Mouse (Mus musculus): ENCODE data around the gene Fbxw4. TPM values are rescaled to one million over a fixed set of nuclear protein-coding genes. Genes with fewer than 3 reads are reported as not detected.

Fbxw4 gene
- polyA plus RNA-seq, 1 experiment from 2014 or later: 4.3 TPM

DNA sequence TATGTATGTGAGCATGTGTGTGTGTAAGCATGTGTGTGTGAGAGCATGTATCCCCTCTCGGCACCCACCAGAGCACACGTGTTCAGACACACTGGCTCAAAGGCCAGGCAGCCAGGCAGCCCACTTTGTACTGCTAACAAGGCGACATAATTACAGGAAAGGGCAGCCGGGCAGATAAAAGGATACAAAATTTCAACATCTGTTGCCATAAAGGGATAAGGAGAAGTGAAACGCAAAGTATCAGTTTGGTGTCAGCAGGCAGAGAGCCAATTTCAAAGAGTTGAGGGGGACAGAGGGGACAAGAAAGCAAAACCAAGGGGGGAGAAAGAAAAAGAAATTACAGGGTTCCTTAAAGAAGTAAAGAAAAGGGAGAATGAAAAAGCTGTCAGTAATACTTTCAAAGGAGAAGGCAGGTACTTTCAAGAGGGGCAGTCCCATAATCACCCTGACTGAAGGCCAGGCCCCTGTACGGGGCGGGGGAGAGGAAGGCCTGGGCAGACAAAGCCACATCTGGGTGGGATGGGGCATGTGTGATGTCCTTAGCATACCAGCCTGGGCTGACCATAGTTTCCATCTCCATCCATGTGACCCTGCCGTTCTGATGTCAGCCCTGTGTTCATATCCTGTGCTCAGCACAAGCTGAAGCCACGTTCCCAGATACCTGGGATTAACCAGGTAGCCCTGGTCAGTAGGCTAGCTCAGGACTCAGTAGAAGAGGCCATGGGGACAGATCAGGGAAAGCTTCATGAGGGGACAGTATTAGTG lies 75.1 kb downstream of the Fbxw4 start:
- Histone ChIP-seq H3K9me3 (replicated peaks) (no peaks in the 10 kb centered on the region), H3K9ac (no peak overlapping the region), H3K27me3 (replicated peaks) (no peaks in the 10 kb centered on the region), H3K4me1 (peaks cover 12% of the 10 kb centered on the region), H3K4me3 (no peak overlapping the region), H3K27ac (no peak overlapping the region), H3K36me3 (peaks cover 11% of the 10 kb centered on the region; the same call in 1 of the 2 replicates), H3K4me2 (no peak overlapping the region)
- WGBS (ENCODE audit: insufficient replicate concordance): 67% methylated on average over 9 of the region's 9 CpGs
- ATAC-seq: no peak

DNA sequence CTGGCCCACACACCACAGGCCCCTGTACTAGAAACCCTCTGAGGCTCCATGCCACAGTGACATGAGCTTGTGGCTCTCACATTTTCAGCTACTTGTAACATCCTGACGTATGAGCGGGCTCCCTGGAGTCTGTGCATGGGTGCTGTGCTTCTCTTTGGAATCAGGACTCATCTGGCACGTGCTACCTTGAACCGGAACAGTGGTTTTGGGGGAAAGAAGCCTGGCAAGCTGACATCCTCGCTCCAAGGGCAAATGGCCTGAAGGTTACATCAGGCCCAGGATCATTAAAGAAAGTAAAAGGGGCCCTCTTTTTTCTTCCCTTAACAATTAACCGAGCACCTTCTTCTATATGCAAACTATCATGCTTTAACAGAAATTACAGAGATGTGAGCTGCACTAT lies 77.0 kb downstream of the Fbxw4 start:
- no peak overlapping the region for H3K4me3 ChIP-seq
- H3K27me3 ChIP-seq (replicated peaks): no peaks in the 10 kb centered on the region
- 90% methylated on average over 6 of the region's 6 CpGs for WGBS (ENCODE audit: insufficient replicate concordance)
- H3K27ac ChIP-seq: no peak overlapping the region
- no peak overlapping the region for H3K9ac ChIP-seq
- H3K9me3 ChIP-seq (replicated peaks): no peaks in the 10 kb centered on the region
- H3K4me2 ChIP-seq: no peak overlapping the region
- ATAC-seq: no peak
- peaks cover 28% of the 10 kb centered on the region for H3K36me3 ChIP-seq
- peaks cover 12% of the 10 kb centered on the region for H3K4me1 ChIP-seq

DNA sequence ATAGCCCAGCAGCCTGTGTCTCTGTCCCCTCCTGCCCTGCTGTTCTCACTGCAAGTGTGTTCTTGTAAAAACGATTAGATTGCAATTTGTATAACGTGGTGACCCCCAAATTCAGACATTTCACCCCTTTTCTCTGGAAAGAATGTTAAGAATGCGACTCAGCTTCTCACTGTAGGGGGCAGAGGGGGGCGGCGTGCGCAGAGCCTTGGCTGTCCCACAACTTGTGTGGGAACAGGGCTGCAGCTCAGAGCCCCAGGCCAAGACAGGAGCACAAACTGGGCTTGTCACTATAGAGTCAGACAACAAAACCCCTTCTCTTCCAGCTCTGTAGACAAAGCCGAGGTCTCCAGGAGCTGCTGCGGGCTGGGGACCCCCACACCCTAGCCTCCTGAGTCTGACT lies 78.0 kb downstream of the Fbxw4 start:
- 54% methylated on average over 8 of the region's 8 CpGs for WGBS (ENCODE audit: insufficient replicate concordance)
- Histone ChIP-seq H3K27me3 (replicated peaks) (no peaks in the 10 kb centered on the region), H3K4me2 (no peak overlapping the region), H3K4me3 (no peak overlapping the region), H3K9ac (no peak overlapping the region), H3K27ac (no peak overlapping the region), H3K36me3 (peaks cover 38% of the 10 kb centered on the region), H3K9me3 (replicated peaks) (no peaks in the 10 kb centered on the region), H3K4me1 (peaks cover 19% of the 10 kb centered on the region)
- ATAC-seq: no peak

DNA sequence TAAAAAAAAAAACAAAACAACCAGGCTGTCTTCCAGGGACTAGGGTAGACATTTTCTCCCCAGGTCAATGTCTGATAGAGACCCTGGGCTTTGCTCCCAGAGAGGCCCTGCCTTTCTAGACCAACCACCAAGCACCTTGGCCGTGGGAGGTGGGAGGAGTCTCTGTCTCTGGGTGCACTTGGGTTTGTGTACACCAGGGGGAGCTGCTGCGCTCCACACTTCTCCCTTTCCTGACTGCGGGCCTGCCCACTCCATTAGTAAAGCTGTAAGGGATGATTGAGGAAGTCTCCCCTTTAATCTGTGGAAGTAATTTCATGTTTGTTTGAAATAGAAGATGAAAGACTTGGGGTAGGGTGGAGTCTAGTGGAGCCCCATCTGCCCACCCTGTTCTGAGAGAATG lies 78.9 kb downstream of the Fbxw4 start:
- Histone ChIP-seq H3K4me2 (no peak overlapping the region), H3K4me3 (no peak overlapping the region), H3K9me3 (replicated peaks) (no peaks in the 10 kb centered on the region), H3K27me3 (replicated peaks) (no peaks in the 10 kb centered on the region), H3K27ac (no peak overlapping the region), H3K9ac (no peak overlapping the region), H3K4me1 (peaks cover 28% of the 10 kb centered on the region), H3K36me3 (peaks cover 44% of the 10 kb centered on the region)
- WGBS (ENCODE audit: insufficient replicate concordance): 25% methylated on average over 3 of the region's 3 CpGs
- ATAC-seq: peak; percentile 56

DNA sequence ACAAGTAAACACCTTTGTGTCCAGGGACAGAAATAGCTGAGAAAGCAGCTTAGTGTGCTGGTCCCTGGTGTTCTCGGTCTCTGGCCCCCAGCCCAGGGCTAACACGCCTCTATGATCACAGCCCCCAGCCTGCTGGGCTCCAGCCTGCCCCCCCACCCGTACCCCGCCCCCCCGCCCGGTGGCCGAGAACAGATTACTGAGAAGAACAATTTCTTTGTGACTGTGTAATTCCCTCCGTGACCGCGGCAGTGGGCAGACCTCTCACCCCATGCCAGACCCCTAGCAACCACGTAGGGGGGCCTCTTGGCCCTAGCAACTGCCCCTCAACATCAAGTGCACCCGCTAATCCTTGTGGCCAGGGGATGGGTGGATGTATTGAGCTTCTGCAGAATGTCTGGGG lies 79.9 kb downstream of the Fbxw4 start:
- H3K36me3 ChIP-seq: peaks cover 46% of the 10 kb centered on the region
- H3K27me3 ChIP-seq (replicated peaks): no peaks in the 10 kb centered on the region
- WGBS (ENCODE audit: insufficient replicate concordance): 77% methylated on average over 12 of the region's 12 CpGs
- ATAC-seq: no peak
- H3K9ac ChIP-seq: no peak overlapping the region
- H3K4me3 ChIP-seq: no peak overlapping the region
- peaks cover 38% of the 10 kb centered on the region for H3K4me1 ChIP-seq
- no peaks in the 10 kb centered on the region for H3K9me3 ChIP-seq (replicated peaks)
- no peak overlapping the region for H3K27ac ChIP-seq
- no peak overlapping the region for H3K4me2 ChIP-seq

DNA sequence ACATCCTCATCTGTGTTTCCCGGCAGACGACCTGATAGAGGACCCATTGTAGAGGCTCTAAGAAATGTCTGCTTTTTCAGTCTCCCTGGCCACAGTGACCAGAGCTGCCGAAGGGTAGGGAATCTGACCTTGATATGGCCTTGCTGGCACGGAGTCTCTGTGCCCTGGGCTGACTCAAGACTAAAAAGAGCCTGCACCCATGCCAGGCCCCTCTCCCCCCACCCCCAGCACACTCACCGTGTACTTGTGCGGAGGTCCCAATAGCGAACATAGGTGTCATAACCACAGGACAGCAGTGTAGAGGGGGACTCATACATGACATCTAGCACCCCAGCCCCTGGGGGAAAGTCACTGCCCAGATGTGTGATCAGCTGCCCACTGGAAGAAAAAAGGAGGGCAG lies 80.7 kb downstream of the Fbxw4 start:
- peaks cover 46% of the 10 kb centered on the region for H3K36me3 ChIP-seq
- no peak for ATAC-seq
- H3K9ac ChIP-seq: no peak overlapping the region
- H3K4me1 ChIP-seq: peaks cover 46% of the 10 kb centered on the region
- no peaks in the 10 kb centered on the region for H3K27me3 ChIP-seq (replicated peaks)
- WGBS (ENCODE audit: insufficient replicate concordance): 84% methylated on average over 7 of the region's 7 CpGs
- H3K4me3 ChIP-seq: no peak overlapping the region
- no peaks in the 10 kb centered on the region for H3K9me3 ChIP-seq (replicated peaks)
- no peak overlapping the region for H3K27ac ChIP-seq
- H3K4me2 ChIP-seq: no peak overlapping the region

DNA sequence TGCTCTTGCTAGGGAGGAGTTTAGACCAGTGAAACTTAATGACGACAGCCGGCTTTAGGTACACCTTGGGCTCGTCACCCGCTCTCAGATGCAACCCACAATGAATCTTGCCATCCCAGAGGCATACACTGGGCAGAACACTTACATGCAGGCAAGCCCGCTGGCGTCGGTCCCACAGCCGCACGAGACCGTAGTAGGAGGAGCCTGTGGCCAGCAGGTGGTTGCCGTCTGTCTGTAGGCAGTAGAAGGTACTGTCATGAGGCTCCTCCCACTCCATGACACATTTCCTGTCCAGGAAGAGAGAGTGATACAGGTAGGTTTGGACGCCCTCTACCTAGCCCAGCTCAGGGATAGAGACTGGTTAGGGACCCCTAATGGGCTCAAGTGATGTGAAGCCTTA lies 81.1 kb downstream of the Fbxw4 start:
- whole genome bisulfite sequencing (ENCODE audit: insufficient replicate concordance): 85% methylated on average over 12 of the region's 12 CpGs
- Histone ChIP-seq H3K4me2 (no peak overlapping the region), H3K9ac (no peak overlapping the region)

DNA sequence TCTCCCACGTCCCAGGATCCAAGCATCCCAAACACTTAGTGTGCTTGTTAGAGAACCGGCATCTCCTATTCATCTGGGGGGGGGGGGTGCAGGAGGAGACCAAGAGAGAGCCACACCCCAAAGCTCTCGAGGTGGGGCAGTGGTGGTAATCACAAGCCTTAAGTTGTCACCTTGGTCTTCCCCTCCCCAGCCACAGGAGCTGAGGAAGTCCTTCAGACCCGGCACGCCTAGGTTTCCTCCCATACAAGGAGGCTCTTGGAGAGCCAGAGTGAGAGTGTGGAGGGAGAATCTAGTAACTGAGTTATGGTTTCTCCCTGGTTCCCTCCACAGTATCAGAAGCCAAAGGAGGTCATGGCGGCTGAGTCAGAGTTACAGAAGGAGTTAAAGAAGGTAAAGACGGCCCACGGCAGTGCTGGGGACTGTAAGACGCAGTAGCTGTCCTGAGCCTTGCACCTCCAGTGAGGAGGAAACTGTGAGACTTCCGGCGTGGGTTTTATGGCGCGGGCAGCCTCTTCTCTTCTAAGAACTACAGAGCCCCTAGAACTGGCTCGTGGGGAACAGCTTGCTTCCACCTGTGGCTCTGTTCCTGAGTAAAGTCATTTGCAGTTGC lies 82.9 kb downstream of the Fbxw4 start:
- peaks cover 46% of the 10 kb centered on the region for H3K36me3 ChIP-seq
- H3K9ac ChIP-seq: no peak overlapping the region
- ATAC-seq: no peak
- H3K27me3 ChIP-seq (replicated peaks): no peaks in the 10 kb centered on the region
- no peak overlapping the region; the same call in 1 of the 2 replicates for H3K27ac ChIP-seq
- no peaks in the 10 kb centered on the region for H3K9me3 ChIP-seq (replicated peaks)
- H3K4me2 ChIP-seq: no peak overlapping the region
- H3K4me1 ChIP-seq: peaks cover 60% of the 10 kb centered on the region
- 51% methylated on average over 14 of the region's 14 CpGs for WGBS (ENCODE audit: insufficient replicate concordance)
- H3K4me3 ChIP-seq: no peak overlapping the region

More for the DNA sequence above, 81.1 kb downstream of the Fbxw4 start:
- H3K4me3 ChIP-seq: no peak overlapping the region
- no peak overlapping the region for H3K27ac ChIP-seq
- H3K9me3 ChIP-seq (replicated peaks): no peaks in the 10 kb centered on the region
- no peaks in the 10 kb centered on the region for H3K27me3 ChIP-seq (replicated peaks)
- ATAC-seq: no peak
- H3K36me3 ChIP-seq: peaks cover 45% of the 10 kb centered on the region
- peaks cover 50% of the 10 kb centered on the region for H3K4me1 ChIP-seq

DNA sequence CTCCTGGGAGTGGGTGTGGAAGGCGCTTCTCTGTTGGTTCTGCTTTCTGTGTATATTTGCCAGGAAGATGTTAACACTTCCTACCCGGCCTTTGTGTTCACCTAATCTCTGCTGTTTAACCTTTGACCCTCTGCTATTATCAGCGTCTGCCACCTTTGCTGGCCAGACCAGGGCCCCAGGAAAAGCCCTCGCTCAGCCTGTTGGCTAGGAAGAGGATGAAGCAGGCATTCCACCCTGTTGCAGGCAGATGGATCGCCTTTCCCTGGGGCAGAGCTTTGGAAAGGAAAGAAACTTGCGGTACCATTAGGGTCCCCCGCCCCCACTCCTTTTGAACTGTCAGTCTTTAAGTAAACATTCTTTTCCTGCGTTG lies 84.5 kb downstream of the Fbxw4 start:
- H3K4me1 ChIP-seq: peaks cover 55% of the 10 kb centered on the region
- peak overlapping the region; percentile 27; the same call in 1 of the 2 replicates for H3K27ac ChIP-seq
- H3K9ac ChIP-seq: no peak overlapping the region
- WGBS (ENCODE audit: insufficient replicate concordance): 12% methylated on average over 8 of the region's 8 CpGs
- no peak overlapping the region for H3K4me3 ChIP-seq
- H3K36me3 ChIP-seq: peaks cover 48% of the 10 kb centered on the region
- ATAC-seq: no peak
- H3K9me3 ChIP-seq (replicated peaks): no peaks in the 10 kb centered on the region
- peak overlapping the region; percentile 15 for H3K4me2 ChIP-seq
- H3K27me3 ChIP-seq (replicated peaks): no peaks in the 10 kb centered on the region

DNA sequence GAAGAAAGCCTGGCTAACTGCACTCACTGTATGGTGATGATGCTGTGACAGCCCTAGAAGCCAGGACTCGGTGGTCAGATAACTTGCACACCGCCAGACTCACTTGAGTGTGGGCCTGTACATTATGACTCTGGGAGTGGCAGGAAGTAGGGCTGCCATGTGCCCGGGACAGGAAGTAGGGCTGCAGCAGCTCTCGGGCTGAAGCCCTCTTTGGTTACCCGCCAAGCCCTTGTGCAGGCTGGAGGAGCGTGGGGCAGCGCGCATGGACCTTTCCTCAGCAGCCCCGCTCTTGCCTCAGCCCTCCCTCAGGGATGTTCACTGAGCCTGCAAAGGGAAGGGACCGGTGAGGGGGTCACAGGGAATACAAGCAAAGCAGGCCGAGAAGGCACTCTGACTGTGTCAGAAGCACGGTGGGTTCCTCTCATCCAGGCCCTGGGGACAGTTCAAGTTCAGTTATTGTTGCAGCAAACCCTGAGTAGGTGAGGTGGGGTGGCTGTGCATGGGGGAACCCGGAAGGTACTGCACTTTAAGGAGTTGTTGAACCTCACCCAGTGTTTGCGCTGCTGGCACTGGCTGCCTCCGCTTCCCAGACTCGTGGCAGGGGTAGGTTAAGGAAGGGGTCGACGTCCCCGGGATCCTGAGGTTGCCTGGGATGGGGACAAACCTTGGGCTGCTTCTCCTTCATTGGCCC lies 85.0 kb downstream of the Fbxw4 start:
- peak overlapping the region; percentile 54 for H3K27ac ChIP-seq
- no peak overlapping the region for H3K9ac ChIP-seq
- H3K9me3 ChIP-seq (replicated peaks): no peaks in the 10 kb centered on the region
- WGBS (ENCODE audit: insufficient replicate concordance): 28% methylated on average over 19 of the region's 19 CpGs
- H3K4me1 ChIP-seq: peaks cover 55% of the 10 kb centered on the region
- H3K4me2 ChIP-seq: peak overlapping the region; percentile 15
- H3K4me3 ChIP-seq: no peak overlapping the region
- H3K36me3 ChIP-seq: peaks cover 43% of the 10 kb centered on the region
- H3K27me3 ChIP-seq (replicated peaks): no peaks in the 10 kb centered on the region
- ATAC-seq: no peak; the same call in 1 of the 2 replicates

DNA sequence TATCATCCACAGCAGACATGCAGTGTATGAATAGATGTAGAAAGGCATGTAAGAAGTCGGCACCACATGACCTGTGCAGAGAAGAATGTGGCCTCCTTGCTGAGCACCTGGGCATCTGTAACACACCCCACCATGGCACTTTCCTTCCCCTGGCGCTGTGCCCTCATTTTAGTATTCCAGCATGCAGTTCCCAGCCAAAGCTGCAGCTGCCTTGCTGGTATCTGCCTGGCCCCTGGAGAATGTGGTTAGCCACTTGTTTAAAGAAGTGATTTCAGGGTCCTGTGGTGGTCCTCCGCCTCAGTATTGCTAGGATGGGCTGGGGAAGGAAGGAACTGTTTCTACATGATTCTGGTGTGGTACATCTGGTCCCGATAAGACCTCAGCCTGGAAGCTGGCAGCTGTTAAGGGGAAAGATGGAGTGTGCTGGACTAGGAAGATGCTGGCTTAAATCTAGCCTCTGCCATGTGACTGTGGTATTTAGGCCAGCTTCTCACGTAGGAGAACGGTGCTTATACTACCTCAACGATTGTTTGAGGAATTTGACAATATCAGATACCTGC lies 85.7 kb downstream of the Fbxw4 start:
- Histone ChIP-seq H3K4me2 (peak overlapping the region; percentile 15; the same call in 1 of the 2 replicates), H3K4me3 (no peak overlapping the region), H3K9me3 (replicated peaks) (no peaks in the 10 kb centered on the region), H3K27me3 (replicated peaks) (no peaks in the 10 kb centered on the region), H3K4me1 (peaks cover 55% of the 10 kb centered on the region), H3K9ac (no peak overlapping the region), H3K36me3 (peaks cover 39% of the 10 kb centered on the region), H3K27ac (no peak overlapping the region)
- no peak for ATAC-seq
- WGBS (ENCODE audit: insufficient replicate concordance): 34% methylated on average over 7 of the region's 7 CpGs

DNA sequence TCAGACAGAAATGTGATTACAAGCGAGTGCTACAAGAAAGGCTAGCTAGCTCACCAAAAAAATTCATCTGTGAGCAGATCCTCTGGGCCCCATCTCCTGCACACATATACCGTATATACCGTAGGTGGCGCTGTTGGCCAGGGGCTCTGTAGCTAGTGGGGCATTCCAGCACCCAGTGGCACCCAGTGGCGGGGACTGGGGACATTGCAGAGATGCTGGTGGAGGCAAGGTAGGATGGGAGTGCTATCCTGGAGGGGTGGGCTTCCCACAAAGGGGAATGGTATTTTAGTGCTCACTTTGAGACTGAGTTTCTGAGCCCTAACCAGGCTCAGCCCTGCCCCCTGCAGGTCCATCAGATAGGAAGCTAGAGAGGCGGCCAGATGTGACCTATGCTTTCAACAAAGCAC lies 86.2 kb downstream of the Fbxw4 start:
- H3K27me3 ChIP-seq (replicated peaks): no peaks in the 10 kb centered on the region
- 18% methylated on average over 6 of the region's 6 CpGs for WGBS (ENCODE audit: insufficient replicate concordance)
- no peaks in the 10 kb centered on the region for H3K9me3 ChIP-seq (replicated peaks)
- H3K9ac ChIP-seq: no peak overlapping the region
- H3K4me1 ChIP-seq: peaks cover 55% of the 10 kb centered on the region
- H3K4me3 ChIP-seq: no peak overlapping the region
- peak; percentile 57; the same call in 1 of the 2 replicates for ATAC-seq
- H3K27ac ChIP-seq: no peak overlapping the region
- H3K4me2 ChIP-seq: no peak overlapping the region
- peaks cover 33% of the 10 kb centered on the region for H3K36me3 ChIP-seq

Measured in liver, embryonic 12.5 days (tissue).